Mouse (Mus musculus) liver, adult 2 months (tissue): ENCODE results near the gene Drap1. TPM values are rescaled to one million over a fixed set of nuclear protein-coding genes. Genes with fewer than 3 reads are reported as not detected.

Experiments used
- DNase-seq: peaks from one replicate; pipeline ENCODE4 v3.0.0-alpha.2; 2011; ENCODE audit warnings: low read depth, low spot score; ENCODE audit errors: extremely low read depth
- H3K27ac ChIP-seq: fragments of 200-500 bp; replicated peaks from 2 replicates; pipeline ENCODE4 v1.5.1; 2012; ENCODE audit warnings: low read depth, mild to moderate bottlenecking, control low read depth, inconsistent platforms, low read length; ENCODE audit not compliant: insufficient read depth
- H3K27me3 ChIP-seq: fragments of 200-500 bp; 2 replicates; pipeline ENCODE4 v1.6.1; 2012; ENCODE audit warnings: mild to moderate bottlenecking, moderate library complexity, low read length, inconsistent platforms; ENCODE audit not compliant: control insufficient read depth, insufficient read depth
- H3K36me3 ChIP-seq: fragments of 200-500 bp; 2 replicates; pipeline ENCODE4 v1.6.1; 2012; ENCODE audit warnings: low read length, inconsistent platforms; ENCODE audit not compliant: control insufficient read depth, insufficient read depth
- H3K4me1 ChIP-seq: fragments of 200-500 bp; 2 replicates; pipeline ENCODE4 v1.6.1; 2011; ENCODE audit warnings: low read length; ENCODE audit not compliant: control insufficient read depth, insufficient read depth
- H3K4me3 ChIP-seq: fragments of 200-500 bp; 2 replicates; pipeline ENCODE4 v1.5.1; 2011; ENCODE audit warnings: low read depth, mild to moderate bottlenecking, control low read depth, low read length, moderate library complexity; ENCODE audit not compliant: insufficient read depth
- H3K79me2 ChIP-seq: fragments of 200-500 bp; 2 replicates; pipeline ENCODE4 v1.6.1; 2012; ENCODE audit warnings: inconsistent platforms, mild to moderate bottlenecking, low read length, moderate library complexity; ENCODE audit not compliant: control insufficient read depth, insufficient read depth
- H3K9ac ChIP-seq: fragments of 200-500 bp; 2 replicates; pipeline ENCODE4 v1.6.1; 2012; ENCODE audit warnings: low read depth, mild to moderate bottlenecking, control low read depth, inconsistent platforms, low read length
- CTCF ChIP-seq: fragments of 200-500 bp; IDR thresholded peaks from 2 replicates; pipeline ENCODE4 v1.5.1; 2011; ENCODE audit warnings: low read depth, low read length, control low read depth
- POLR2A ChIP-seq: fragments of 200-500 bp; IDR thresholded peaks from 2 replicates; pipeline ENCODE4 v1.6.1; 2011; ENCODE audit warnings: low read length, control low read depth; ENCODE audit not compliant: insufficient read depth; ENCODE audit errors: extremely low read depth
- WGBS: fragments of 180-500 bp; shearing (Covaris S2); methylation state at CpG from one replicate; pipeline ENCODE4 v1.1.7; 2018; 5-methylcytosine and 5-hydroxymethylcytosine counted together
- polyA plus RNA-seq: library from polyadenylated mRNA; depleted of rRNA; stranded (reverse); fragments of >200 nt; gene quantifications from 2 replicates; pipeline ENCODE4 v1.2.3, GENCODE M21; 2012
- total RNA-seq: library from RNA; depleted of rRNA; stranded (reverse); fragments of >200 nt; gene quantifications from 2 replicates; pipeline ENCODE4 v1.2.3, GENCODE M21; 2014

Drap1 gene
- total and polyA plus RNA-seq, 2 experiments = 57.1 to 80.5 TPM

- TF ChIP-seq CTCF = no peak
- TF ChIP-seq POLR2A = no peak
- 72% methylated on average over 2 of the region's 2 CpGs for WGBS
- no peaks in the 10 kb centered on the region for H3K27me3 ChIP-seq
- peak overlapping the region; percentile 54 for H3K27ac ChIP-seq
- no peak overlapping the region for H3K4me3 ChIP-seq
- peaks cover 26% of the 10 kb centered on the region for H3K36me3 ChIP-seq
- no peaks in the 10 kb centered on the region for H3K79me2 ChIP-seq
- H3K4me1 ChIP-seq = peaks cover 5% of the 10 kb centered on the region; the same call in 1 of the 2 replicates
- DNase-seq = peak; percentile 43
- no peak overlapping the region for H3K9ac ChIP-seq
Observed at GRCm38 (mm10) chr19:5414534-5414957, 10.2 kb downstream of the Drap1 start.

- Histone ChIP-seq H3K27me3 (no peaks in the 10 kb centered on the region), H3K4me3 (no peak overlapping the region), H3K27ac (no peak overlapping the region), H3K79me2 (no peaks in the 10 kb centered on the region), H3K9ac (no peak overlapping the region), H3K4me1 (peaks cover 9% of the 10 kb centered on the region; the same call in 1 of the 2 replicates), H3K36me3 (peaks cover 24% of the 10 kb centered on the region)
- no peak for DNase-seq
- 91% methylated on average over 4 of the region's 4 CpGs for WGBS
- no peak for TF ChIP-seq CTCF
- TF ChIP-seq POLR2A = no peak
Observed at GRCm38 (mm10) chr19:5413840-5414239, 10.9 kb downstream of the Drap1 start.

GRCm38 (mm10) chr19:5411961-5412360 lies 12.8 kb downstream of the Drap1 start:
- 64% methylated on average over 5 of the region's 5 CpGs for WGBS
- Histone ChIP-seq H3K9ac (no peak overlapping the region), H3K27ac (no peak overlapping the region), H3K36me3 (peaks cover 8% of the 10 kb centered on the region), H3K4me3 (no peak overlapping the region), H3K4me1 (peaks cover 16% of the 10 kb centered on the region), H3K79me2 (0 out of 2 replicates have a peak, but pooled peaks cover 3% of the 10 kb centered on the region), H3K27me3 (no peaks in the 10 kb centered on the region)
- TF ChIP-seq POLR2A (no peak), CTCF (no peak)
- no peak for DNase-seq

GRCm38 (mm10) chr19:5410641-5411040 lies 14.1 kb downstream of the Drap1 start:
- WGBS = 94% methylated on average over 5 of the region's 5 CpGs
- Histone ChIP-seq H3K9ac (no peak overlapping the region), H3K79me2 (0 out of 2 replicates have a peak, but pooled peaks cover 3% of the 10 kb centered on the region), H3K4me3 (no peak overlapping the region), H3K27ac (no peak overlapping the region), H3K4me1 (peaks cover 20% of the 10 kb centered on the region), H3K36me3 (no peaks in the 10 kb centered on the region), H3K27me3 (no peaks in the 10 kb centered on the region)
- DNase-seq = no peak
- no peak for TF ChIP-seq POLR2A
- no peak for TF ChIP-seq CTCF

GRCm38 (mm10) chr19:5409068-5409467 lies 15.7 kb downstream of the Drap1 start:
- Histone ChIP-seq H3K27ac (peak overlapping the region; percentile 69), H3K27me3 (no peaks in the 10 kb centered on the region), H3K4me1 (peaks cover 17% of the 10 kb centered on the region), H3K4me3 (no peak overlapping the region), H3K9ac (no peak overlapping the region), H3K79me2 (0 out of 2 replicates have a peak, but pooled peaks cover 3% of the 10 kb centered on the region), H3K36me3 (no peaks in the 10 kb centered on the region)
- 79% methylated on average over 5 of the region's 5 CpGs for WGBS
- DNase-seq = no peak
- TF ChIP-seq POLR2A = no peak
- TF ChIP-seq CTCF = no peak
